Mouse (Mus musculus) hindbrain, postnatal 0 days (tissue): ENCODE measurements at regions not wholly inside any gene's neighbourhood (a gene's known extent, or its start where the extent isn't known, plus 50 kb on each side); places are given as distances from the start of the nearest gene placed in this dataset.

ENCODE experiments used
- ATAC-seq: fragments of 200-750 bp; cut with Nextera tagmentation; 2 replicates; pipeline ENCODE4 v1.8.0; 2017; ENCODE audit warnings: mild to moderate bottlenecking, moderate TSS enrichment, moderate library complexity
- DNase-seq: peaks from one replicate; pipeline ENCODE4 v3.0.0-alpha.2; 2015; ENCODE audit warnings: low spot score
- H3K27ac ChIP-seq: fragments of 300-500 bp; sonication (generic); 2 replicates; pipeline ENCODE4 v1.5.1; 2014; ENCODE audit warnings: mild to moderate bottlenecking
- H3K27me3 ChIP-seq: fragments of 300-500 bp; sonication (generic); 2 replicates; pipeline ENCODE4 v1.6.1; 2014; ENCODE audit warnings: low read length, mixed read lengths; ENCODE audit not compliant: insufficient read depth
- H3K36me3 ChIP-seq: fragments of 300-500 bp; sonication (generic); 2 replicates; pipeline ENCODE4 v1.6.1; 2014; ENCODE audit warnings: low read length, mixed read lengths; ENCODE audit not compliant: insufficient read depth
- H3K4me1 ChIP-seq: fragments of 300-500 bp; sonication (generic); 2 replicates; pipeline ENCODE4 v1.6.1; 2014; ENCODE audit warnings: antibody characterized with exemption, low read length, mixed read lengths; ENCODE audit not compliant: insufficient read depth
- H3K4me2 ChIP-seq: fragments of 300-500 bp; sonication (generic); 2 replicates; pipeline ENCODE4 v1.6.1; 2014; ENCODE audit warnings: low read depth, mild to moderate bottlenecking, low read length, moderate library complexity, mixed read lengths
- H3K4me3 ChIP-seq: fragments of 300-500 bp; sonication (generic); 2 replicates; pipeline ENCODE4 v1.5.1; 2014; ENCODE audit warnings: low read length
- H3K9ac ChIP-seq: fragments of 300-500 bp; sonication (generic); replicated peaks from 2 replicates; pipeline ENCODE4 v1.6.1; 2014; ENCODE audit warnings: mild to moderate bottlenecking, low read length, moderate library complexity, mixed read lengths
- H3K9me3 ChIP-seq: fragments of 300-500 bp; sonication (generic); 2 replicates; pipeline ENCODE4 v1.6.1; 2016; ENCODE audit warnings: low read length, mixed read lengths
- CTCF ChIP-seq: IDR thresholded peaks from 2 replicates; pipeline ENCODE4 v1.5.1; 2016; ENCODE audit warnings: antibody characterized with exemption, control low read depth, low read depth
- WGBS: fragments of 180-500 bp; shearing (Covaris S2); extraction: QIAGEN DNeasy Blood & Tissue Kit; methylation state at CpG from one replicate; pipeline ENCODE4 v1.1.7; 2014; 5-methylcytosine and 5-hydroxymethylcytosine counted together

DNA sequence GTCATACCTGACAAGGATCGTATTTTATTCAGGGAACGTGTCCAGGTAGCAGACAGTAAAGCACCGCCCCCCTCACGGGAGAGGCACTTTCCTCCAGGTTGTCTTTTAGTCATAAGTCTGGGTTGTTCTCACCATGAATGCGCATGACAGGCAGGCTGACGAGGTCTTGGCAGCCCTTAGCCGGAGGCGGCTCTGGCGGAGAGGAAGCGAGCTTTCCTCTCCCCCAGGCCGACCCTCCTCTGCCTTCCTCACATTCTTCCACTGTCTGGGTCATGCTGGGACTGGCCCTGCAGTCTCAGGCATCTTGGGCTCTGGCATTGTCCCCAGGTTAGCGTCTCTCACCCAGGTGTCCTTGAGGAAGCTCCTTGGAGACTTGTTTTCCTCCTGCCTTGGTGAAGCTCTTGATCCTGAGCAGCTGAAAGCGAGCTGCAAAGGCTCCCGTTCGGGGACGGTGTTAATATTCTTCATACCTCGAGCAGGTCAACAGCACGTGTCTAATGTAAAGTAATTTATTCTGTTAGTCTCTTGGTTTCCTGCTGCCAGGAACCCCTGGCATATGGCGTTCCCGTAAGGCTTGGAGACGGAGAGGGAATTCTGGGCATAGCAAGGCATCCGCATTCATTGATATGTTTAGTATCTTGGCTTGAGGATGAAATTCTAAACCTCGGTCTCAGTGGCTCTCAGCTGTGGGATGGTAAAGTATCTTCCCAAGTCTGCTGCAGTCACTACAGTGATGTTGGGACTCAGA is 123.6 kb downstream of the Sox2 start:
- Histone ChIP-seq H3K4me1 (no peaks in the 10 kb centered on the region), H3K4me3 (no peak overlapping the region), H3K36me3 (no peaks in the 10 kb centered on the region), H3K9ac (no peak overlapping the region), H3K27ac (no peak overlapping the region), H3K4me2 (peak overlapping the region; percentile 46), H3K9me3 (no peaks in the 10 kb centered on the region), H3K27me3 (no peaks in the 10 kb centered on the region)
- DNase-seq (peak; percentile 61), ATAC-seq (no peak)
- TF ChIP-seq CTCF: no peak
- WGBS: 22% methylated on average over 23 of the region's 23 CpGs

DNA sequence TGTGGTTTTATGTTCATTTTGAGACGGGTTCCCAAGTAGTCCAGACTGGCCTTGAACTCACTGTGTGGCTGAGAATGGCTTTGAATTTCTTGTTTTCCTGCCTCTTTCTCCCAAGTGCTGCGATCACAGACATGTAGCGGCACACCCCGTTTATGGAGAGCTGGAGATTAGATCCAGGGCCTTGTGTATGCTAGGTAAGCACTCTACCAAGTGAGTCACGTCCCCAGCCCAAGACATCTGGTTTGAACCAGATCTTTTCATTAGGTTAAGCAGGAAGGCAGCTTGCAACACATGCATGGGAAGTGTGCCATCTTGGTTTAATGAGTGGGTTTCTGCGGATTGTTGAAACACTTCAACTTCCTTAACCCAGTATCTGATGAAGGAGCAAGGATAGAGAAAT is 131.6 kb downstream of the Sox2 start:
- no peak for DNase-seq
- H3K27ac ChIP-seq: no peak overlapping the region
- no peaks in the 10 kb centered on the region for H3K9me3 ChIP-seq
- no peak for TF ChIP-seq CTCF
- H3K4me1 ChIP-seq: no peaks in the 10 kb centered on the region
- no peak overlapping the region for H3K4me3 ChIP-seq
- no peak overlapping the region for H3K9ac ChIP-seq
- no peak overlapping the region for H3K4me2 ChIP-seq
- 89% methylated on average over 6 of the region's 6 CpGs for WGBS
- no peaks in the 10 kb centered on the region for H3K36me3 ChIP-seq
- H3K27me3 ChIP-seq: no peaks in the 10 kb centered on the region
- no peak for ATAC-seq

DNA sequence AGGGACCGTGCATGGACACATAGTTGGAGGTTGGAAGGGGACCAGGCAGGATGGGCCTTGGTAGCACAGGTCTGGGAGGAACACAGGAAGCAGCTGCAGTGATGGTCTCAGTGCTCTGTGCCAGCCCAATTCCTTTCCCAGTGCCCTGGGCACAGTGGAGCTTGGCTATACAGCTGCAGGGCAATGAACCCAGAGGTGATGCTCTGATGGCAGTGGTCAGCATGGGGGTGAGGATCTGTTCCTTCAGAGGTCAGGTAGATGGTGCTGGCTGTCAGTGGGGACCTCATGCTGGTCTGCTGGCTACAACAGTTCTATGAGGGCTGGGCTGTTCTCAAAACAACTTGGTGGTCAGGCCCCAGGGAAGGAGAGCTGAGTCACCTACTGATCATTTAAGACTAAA is 133.2 kb downstream of the Sox2 start:
- no peak for TF ChIP-seq CTCF
- WGBS: 88% methylated on average over 1 of the region's 1 CpGs
- H3K9ac ChIP-seq: no peak overlapping the region
- DNase-seq: no peak
- no peaks in the 10 kb centered on the region for H3K9me3 ChIP-seq
- H3K4me3 ChIP-seq: no peak overlapping the region
- no peak for ATAC-seq
- H3K4me1 ChIP-seq: no peaks in the 10 kb centered on the region
- H3K27ac ChIP-seq: no peak overlapping the region
- no peak overlapping the region for H3K4me2 ChIP-seq
- H3K36me3 ChIP-seq: no peaks in the 10 kb centered on the region
- H3K27me3 ChIP-seq: no peaks in the 10 kb centered on the region

DNA sequence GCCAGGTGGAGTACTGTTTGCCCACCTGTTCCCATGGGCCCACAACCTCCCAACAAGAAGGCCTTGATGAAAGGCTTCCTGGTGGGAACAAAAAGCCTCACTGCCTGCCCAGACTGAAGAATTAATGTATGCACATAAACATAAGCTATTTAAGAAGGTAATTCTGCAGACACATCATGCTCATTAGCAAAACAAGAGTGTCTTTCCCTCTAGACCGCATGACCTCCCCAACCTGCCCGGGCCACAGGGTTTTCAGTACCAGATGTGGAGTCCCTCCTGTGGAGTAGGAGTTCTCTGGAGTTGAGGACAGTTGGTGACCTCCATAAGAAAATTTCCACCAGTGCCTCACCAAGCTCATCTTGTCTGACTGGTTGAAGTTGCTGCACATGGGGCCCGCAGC is 137.0 kb downstream of the Sox2 start:
- WGBS: 67% methylated on average over 3 of the region's 3 CpGs
- no peak for ATAC-seq
- TF ChIP-seq CTCF: no peak
- no peak overlapping the region for H3K9ac ChIP-seq
- H3K4me2 ChIP-seq: no peak overlapping the region
- no peak overlapping the region for H3K4me3 ChIP-seq
- no peaks in the 10 kb centered on the region for H3K9me3 ChIP-seq
- H3K27ac ChIP-seq: no peak overlapping the region
- H3K4me1 ChIP-seq: no peaks in the 10 kb centered on the region
- no peak for DNase-seq
- H3K36me3 ChIP-seq: no peaks in the 10 kb centered on the region
- no peaks in the 10 kb centered on the region for H3K27me3 ChIP-seq

DNA sequence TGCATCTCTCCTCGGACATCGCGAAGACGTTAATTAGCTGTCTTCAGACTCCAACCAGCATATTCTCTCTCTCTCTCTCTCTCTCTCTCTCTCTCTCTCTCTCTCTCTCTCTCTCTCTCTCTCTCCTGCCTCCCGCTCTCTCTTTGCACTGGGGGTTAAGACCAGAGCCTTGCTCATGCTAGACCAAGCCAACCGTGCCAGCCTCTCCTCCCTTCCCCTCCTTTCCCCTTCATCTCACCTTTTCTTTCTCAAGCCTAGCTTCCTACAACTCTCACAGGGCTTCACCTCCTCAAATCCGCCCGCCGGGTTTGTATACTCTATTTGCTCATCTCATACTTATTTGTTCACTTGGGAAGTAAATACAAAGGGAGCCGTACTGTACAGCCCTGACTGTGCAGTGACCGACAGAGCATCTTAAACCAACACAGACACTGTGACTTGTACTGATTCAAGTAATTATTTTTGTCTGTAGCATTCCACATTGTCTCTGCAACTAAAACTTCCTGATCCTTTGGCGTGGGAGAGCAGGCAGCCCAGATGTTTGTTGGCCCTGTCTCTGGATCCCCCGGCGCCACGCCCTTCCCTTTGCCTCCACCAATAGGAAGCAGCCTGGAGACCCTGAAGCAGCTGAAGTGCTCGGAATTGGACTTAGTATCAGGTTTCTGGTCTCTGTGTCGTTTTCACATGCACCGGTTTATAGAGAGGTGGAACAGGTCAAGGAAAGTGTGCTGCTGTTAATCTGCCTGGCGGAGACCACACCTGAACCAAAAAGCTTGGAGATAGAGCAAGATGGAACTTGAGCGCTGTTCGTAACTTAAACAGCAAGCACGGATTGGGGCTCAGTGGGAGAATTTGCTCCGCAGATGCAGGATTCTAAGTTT is 145.1 kb downstream of the Sox2 start:
- 19% methylated on average over 23 of the region's 23 CpGs for WGBS
- no peak overlapping the region for H3K27ac ChIP-seq
- DNase-seq (peak; percentile 26), ATAC-seq (peak; percentile 74; the same call in 1 of the 2 replicates)
- peak overlapping the region; percentile 59 for H3K4me2 ChIP-seq
- no peaks in the 10 kb centered on the region for H3K27me3 ChIP-seq
- no peaks in the 10 kb centered on the region for H3K9me3 ChIP-seq
- no peak overlapping the region for H3K9ac ChIP-seq
- no peaks in the 10 kb centered on the region for H3K36me3 ChIP-seq
- no peak for TF ChIP-seq CTCF
- no peaks in the 10 kb centered on the region; the same call in 1 of the 2 replicates for H3K4me1 ChIP-seq
- peak overlapping the region; percentile 29 for H3K4me3 ChIP-seq

DNA sequence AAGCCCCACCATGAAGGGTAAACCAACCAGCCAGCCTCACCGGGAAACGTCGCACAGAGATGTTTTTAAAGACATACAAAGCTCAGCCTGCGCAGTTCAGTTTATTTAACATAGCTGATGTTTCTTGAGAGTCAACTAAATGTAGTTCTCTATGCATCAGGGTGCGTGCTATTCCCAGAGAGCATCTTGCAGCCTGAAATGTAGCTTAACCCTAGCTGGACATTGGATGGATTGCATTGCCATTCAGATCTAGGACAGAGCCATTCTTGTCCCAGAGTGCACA is 145.7 kb downstream of the Sox2 start:
- no peak for DNase-seq
- Histone ChIP-seq H3K4me2 (peak overlapping the region; percentile 59), H3K4me1 (no peaks in the 10 kb centered on the region; the same call in 1 of the 2 replicates), H3K9me3 (no peaks in the 10 kb centered on the region), H3K9ac (no peak overlapping the region), H3K36me3 (no peaks in the 10 kb centered on the region), H3K4me3 (peak overlapping the region; percentile 29), H3K27me3 (no peaks in the 10 kb centered on the region), H3K27ac (no peak overlapping the region)
- TF ChIP-seq CTCF: no peak
- 10% methylated on average over 5 of the region's 5 CpGs for WGBS
- no peak for ATAC-seq

DNA sequence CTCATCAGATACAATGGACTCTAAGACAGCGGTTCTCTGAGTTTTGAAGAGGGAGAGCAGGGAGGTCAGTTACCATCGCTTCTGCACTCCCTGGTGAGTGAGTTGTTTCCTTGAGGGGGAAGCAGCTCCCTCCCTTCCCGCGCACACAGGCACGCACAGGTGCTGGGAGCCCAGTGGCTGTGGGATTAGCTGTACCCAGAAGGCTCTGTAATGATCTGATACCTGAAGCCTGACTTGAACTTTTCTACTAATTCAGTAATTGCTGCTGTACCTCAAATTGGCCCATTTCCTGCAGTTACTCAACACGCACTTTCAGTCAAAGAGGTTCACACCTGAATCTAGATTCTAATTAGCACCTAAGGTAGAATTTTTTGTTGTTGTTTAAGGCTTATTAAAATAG is 158.6 kb downstream of the Sox2 start:
- Histone ChIP-seq H3K4me2 (no peak overlapping the region), H3K9ac (no peak overlapping the region), H3K9me3 (no peaks in the 10 kb centered on the region), H3K4me3 (no peak overlapping the region), H3K27ac (no peak overlapping the region), H3K4me1 (no peaks in the 10 kb centered on the region), H3K36me3 (no peaks in the 10 kb centered on the region), H3K27me3 (no peaks in the 10 kb centered on the region)
- no peak for DNase-seq
- 34% methylated on average over 6 of the region's 6 CpGs for WGBS
- ATAC-seq: no peak
- no peak for TF ChIP-seq CTCF
